Mouse (Mus musculus) gastrocnemius, postnatal 36 days (tissue): ENCODE results near the gene Pdcd2l. TPM values are rescaled to one million over a fixed set of nuclear protein-coding genes. Genes with fewer than 3 reads are reported as not detected.

Source experiments
- DNase-seq, 2 experiments: peaks; one replicate each; pipeline ENCODE4 v3.0.0; 2022
- intact Hi-C: fragments of 180-260 bp; cut with DNase I; formaldehyde crosslinking; loops from one replicate; pipeline ENCODE4 v1.15.1; 2025
- total RNA-seq, 2 experiments: library from RNA; stranded (reverse); gene quantifications; 2 replicates each; pipeline ENCODE4 v1.2.3; 2021

Gene Pdcd2l
- total RNA-seq, 2 experiments from 2014 or later = 15.3 to 18.1 TPM

DNA sequence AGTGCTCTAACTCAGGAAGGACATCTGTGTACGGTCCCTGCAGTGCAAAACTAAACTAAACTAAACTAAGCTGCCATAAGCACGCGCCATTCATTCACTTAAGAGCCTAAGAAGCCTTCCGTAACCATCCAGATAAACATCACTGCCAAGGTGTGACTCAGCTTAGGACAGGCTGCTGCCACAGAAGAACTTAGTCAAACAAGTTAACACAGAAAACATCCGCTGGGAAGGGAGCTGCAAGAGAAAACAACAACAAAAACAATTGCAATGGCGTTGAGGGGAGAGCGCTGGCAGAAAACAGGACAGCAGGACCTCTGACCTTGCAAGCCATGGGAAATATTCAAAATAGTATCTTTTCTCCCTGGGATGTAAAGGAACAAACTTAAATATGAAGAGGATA lies 31.8 kb downstream of the Pdcd2l start:
- intact Hi-C loops = no loop called here
- DNase-seq = no peak

- intact Hi-C loops = no loop called here
- no peak for DNase-seq
These were observed 37.3 kb downstream of the Pdcd2l start for GRCm38 (mm10) chr7:34159167-34159566.

GRCm38 (mm10) chr7:34157994-34158393 lies 38.5 kb downstream of the Pdcd2l start:
- DNase-seq = no peak
- intact Hi-C loops = no loop called here

DNA sequence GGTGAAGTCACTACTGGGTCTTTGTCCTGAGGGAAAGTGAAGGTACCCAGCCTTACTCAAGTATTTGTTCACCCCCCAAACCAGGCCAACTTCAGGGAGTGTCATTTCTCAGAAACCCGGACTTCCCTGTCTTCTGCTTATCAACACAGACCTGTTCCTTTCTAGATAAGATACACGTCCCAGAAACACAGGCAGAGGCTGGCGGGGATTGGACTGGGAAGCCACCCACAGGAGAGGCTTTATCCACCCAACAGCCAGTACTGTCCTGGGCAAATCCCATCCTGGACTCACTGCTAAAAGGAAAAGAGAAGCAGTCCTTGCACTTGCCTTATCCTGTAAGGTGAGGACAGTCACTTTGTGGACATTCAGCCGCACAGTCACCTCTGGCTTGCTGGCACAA lies 49.3 kb downstream of the Pdcd2l start:
- no peak for DNase-seq
- intact Hi-C loops = no loop called here

DNA sequence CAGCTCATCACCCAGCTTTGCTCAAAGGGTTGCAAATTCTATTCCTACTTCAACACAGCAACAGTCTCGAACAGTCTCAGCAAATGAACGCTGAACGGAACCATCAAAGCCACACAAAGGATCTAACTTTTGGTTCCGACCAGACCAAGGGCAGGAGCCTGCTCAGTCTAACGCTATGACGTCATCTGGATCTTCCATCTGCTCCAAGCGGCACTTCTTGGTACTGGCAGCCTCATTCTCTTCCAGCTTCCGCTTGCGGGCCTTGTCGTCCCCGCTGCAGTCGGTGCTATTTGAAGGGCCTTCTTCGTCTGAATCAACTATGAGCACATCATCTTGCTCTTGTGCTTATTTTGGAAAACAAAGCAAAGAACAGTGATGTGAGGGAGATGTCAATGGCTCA lies 55.3 kb downstream of the Pdcd2l start:
- intact Hi-C loops = no loop called here
- no peak for DNase-seq

- intact Hi-C loops = no loop called here
These were observed 57.0 kb downstream of the Pdcd2l start for GRCm38 (mm10) chr7:34139493-34139892.

More at GRCm38 (mm10) chr7:34139493-34139892, 57.0 kb downstream of the Pdcd2l start:
- no peak for DNase-seq

Other genes starting within 250 kb of the Pdcd2l start
- gene Scgb2b27, start 182.7 kb downstream of the Pdcd2l start, total RNA-seq = not detected
- not detected for gene Scgb1b27, start 175.2 kb downstream of the Pdcd2l start, total RNA-seq
- gene Scgb1b30, start 101.2 kb downstream of the Pdcd2l start, total RNA-seq = not detected
- 1 to 10 TPM; 3.6 to 3.8 TPM for gene Wtip, start 63.4 kb downstream of the Pdcd2l start, total RNA-seq
- 10 to 100 TPM; 29.6 to 44.7 TPM for gene Uba2, start 27.1 kb downstream of the Pdcd2l start, total RNA-seq
- gene Gpi1, start 33.7 kb upstream of the Pdcd2l start, total RNA-seq = 1,000 to 10,000 TPM; 1,148 to 1,175 TPM
- not detected for gene Gm6096, start 54.4 kb upstream of the Pdcd2l start, total RNA-seq
- 10 to 100 TPM; 25.8 to 37.3 TPM for gene 4931406P16Rik, start 116.9 kb upstream of the Pdcd2l start, total RNA-seq
- 10 to 100 TPM; 73.3 to 84.3 TPM for gene Lsm14a, start 196.7 kb upstream of the Pdcd2l start, total RNA-seq